Mouse (Mus musculus): Measurements from ENCODE around the gene Pou3f1. TPM values are rescaled to one million over a fixed set of nuclear protein-coding genes. Genes with fewer than 3 reads are reported as not detected.
A peak's percentile ranks its signal among the peaks of the same experiment; 100 is the strongest.

Pou3f1 gene
- polyA plus RNA-seq, 1 experiment: 0.02 TPM

DNA sequence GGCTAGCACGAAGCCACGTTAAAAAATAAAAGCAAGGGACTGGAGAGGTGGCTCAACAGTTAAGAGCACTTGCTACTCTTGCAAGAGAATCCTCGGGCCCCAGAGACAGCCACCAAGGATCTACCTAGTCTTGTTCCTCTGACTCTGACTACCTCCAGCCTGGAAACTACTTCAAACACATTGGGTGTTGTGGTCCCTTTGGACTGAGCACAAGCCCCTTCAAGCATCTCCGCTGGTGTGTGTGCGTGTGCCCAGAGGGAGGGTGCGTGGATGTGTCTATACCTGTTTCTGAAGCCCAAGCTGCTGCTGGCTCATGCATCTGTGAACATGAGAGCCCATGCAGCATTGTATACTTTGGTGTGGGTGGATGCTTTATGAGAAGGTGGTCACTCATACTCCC lies 19.4 kb downstream of the Pou3f1 start:
- Histone ChIP-seq H3K36me3 (ENCODE audit: control insufficient read depth) (peaks cover 42% of the 10 kb centered on the region), H3K9me3 (ENCODE audit: control insufficient read depth, low read length) (no peaks in the 10 kb centered on the region), H3K27me3 (ENCODE audit: control insufficient read depth) (peaks cover 36% of the 10 kb centered on the region), H3K4me3 (replicated peaks) (no peak overlapping the region), H3K4me1 (ENCODE audit: control insufficient read depth) (no peaks in the 10 kb centered on the region; the same call in 1 of the 2 replicates)
- TF ChIP-seq GATA1 (IDR thresholded peaks at IDR 0.05; ENCODE audit: low read length): no peak
- TF ChIP-seq TAL1 (IDR thresholded peaks at IDR 0.05; ENCODE audit: low read length): no peak

- Histone ChIP-seq H3K9me3 (ENCODE audit: control insufficient read depth, low read length) (no peaks in the 10 kb centered on the region), H3K36me3 (ENCODE audit: control insufficient read depth) (peaks cover 88% of the 10 kb centered on the region), H3K4me1 (ENCODE audit: control insufficient read depth) (peaks cover 4% of the 10 kb centered on the region), H3K4me3 (replicated peaks) (no peak overlapping the region), H3K27me3 (ENCODE audit: control insufficient read depth) (no peaks in the 10 kb centered on the region)
- no peak for TF ChIP-seq TAL1 (IDR thresholded peaks at IDR 0.05; ENCODE audit: low read length)
Observed at GRCm38 (mm10) chr4:124682270-124682669, 25.7 kb downstream of the Pou3f1 start.

- TF ChIP-seq GATA1 (IDR thresholded peaks at IDR 0.05; ENCODE audit: low read length) (no peak), TAL1 (IDR thresholded peaks at IDR 0.05; ENCODE audit: low read length) (no peak)
- peaks cover 86% of the 10 kb centered on the region for H3K36me3 ChIP-seq (ENCODE audit: control insufficient read depth)
- H3K4me1 ChIP-seq (ENCODE audit: control insufficient read depth): peaks cover 4% of the 10 kb centered on the region
- no peak overlapping the region for H3K4me3 ChIP-seq (replicated peaks)
- no peaks in the 10 kb centered on the region for H3K9me3 ChIP-seq (ENCODE audit: control insufficient read depth, low read length)
- no peaks in the 10 kb centered on the region for H3K27me3 ChIP-seq (ENCODE audit: control insufficient read depth)
Observed at GRCm38 (mm10) chr4:124683474-124683873, 26.9 kb downstream of the Pou3f1 start.

DNA sequence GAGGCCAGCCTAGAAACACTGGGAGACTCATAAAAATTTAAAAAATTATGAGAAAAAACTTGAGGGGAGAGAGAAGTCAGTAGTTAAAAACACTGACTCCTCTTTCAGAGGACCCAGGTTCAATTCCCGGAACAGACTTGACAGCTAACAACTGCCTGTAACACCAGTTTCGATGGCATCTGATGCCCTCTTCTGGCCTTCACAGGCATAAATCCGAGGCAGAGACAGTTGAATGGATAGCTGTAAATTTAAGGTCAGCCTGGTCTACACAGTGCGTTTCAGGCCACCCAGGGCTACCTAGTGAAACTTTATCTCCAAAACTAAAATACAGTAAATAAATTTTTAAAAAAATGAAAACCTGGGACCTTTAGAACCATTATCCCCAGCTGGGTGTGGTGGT lies 28.4 kb downstream of the Pou3f1 start:
- TF ChIP-seq GATA1 (IDR thresholded peaks at IDR 0.05; ENCODE audit: low read length) (no peak), TAL1 (IDR thresholded peaks at IDR 0.05; ENCODE audit: low read length) (no peak)
- H3K27me3 ChIP-seq (ENCODE audit: control insufficient read depth): no peaks in the 10 kb centered on the region
- no peaks in the 10 kb centered on the region for H3K9me3 ChIP-seq (ENCODE audit: control insufficient read depth, low read length)
- no peak overlapping the region for H3K4me3 ChIP-seq (replicated peaks)
- H3K36me3 ChIP-seq (ENCODE audit: control insufficient read depth): peaks cover 76% of the 10 kb centered on the region
- peaks cover 4% of the 10 kb centered on the region for H3K4me1 ChIP-seq (ENCODE audit: control insufficient read depth)

- Histone ChIP-seq H3K27me3 (ENCODE audit: control insufficient read depth) (no peaks in the 10 kb centered on the region), H3K4me1 (ENCODE audit: control insufficient read depth) (peaks cover 4% of the 10 kb centered on the region), H3K4me3 (replicated peaks) (no peak overlapping the region), H3K36me3 (ENCODE audit: control insufficient read depth) (peaks cover 72% of the 10 kb centered on the region), H3K9me3 (ENCODE audit: control insufficient read depth, low read length) (no peaks in the 10 kb centered on the region)
- TF ChIP-seq TAL1 (IDR thresholded peaks at IDR 0.05; ENCODE audit: low read length) (no peak), GATA1 (IDR thresholded peaks at IDR 0.05; ENCODE audit: low read length) (no peak)
Observed at GRCm38 (mm10) chr4:124685453-124685852, 28.8 kb downstream of the Pou3f1 start.

DNA sequence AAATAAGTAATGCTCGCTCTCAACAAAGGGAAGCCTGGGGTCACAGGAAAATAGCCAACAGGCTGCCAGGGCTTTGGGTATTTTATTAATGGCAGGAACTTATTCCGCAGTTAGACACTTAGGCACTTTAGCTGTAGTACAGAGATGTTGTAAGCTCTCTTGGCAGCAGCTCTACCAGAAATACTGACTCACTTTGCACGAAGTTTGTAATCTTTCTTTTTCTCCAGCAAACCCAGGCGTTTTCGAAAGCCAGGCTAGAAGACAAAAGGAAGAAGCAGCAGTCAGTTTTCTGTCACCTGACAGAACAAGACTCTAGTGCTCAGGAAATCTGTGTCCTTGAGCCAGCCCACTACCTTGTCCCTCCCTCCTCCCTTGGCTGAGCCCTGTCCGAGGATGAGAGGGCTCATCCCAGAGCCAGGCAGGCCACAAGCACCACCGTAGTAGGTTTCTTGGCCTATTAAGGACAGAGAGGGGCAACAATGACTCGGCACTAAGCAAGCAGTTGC lies 29.3 kb downstream of the Pou3f1 start:
- H3K4me1 ChIP-seq (ENCODE audit: control insufficient read depth): peaks cover 9% of the 10 kb centered on the region
- TF ChIP-seq TAL1 (IDR thresholded peaks at IDR 0.05; ENCODE audit: low read length) (no peak), GATA1 (IDR thresholded peaks at IDR 0.05; ENCODE audit: low read length) (no peak)
- no peaks in the 10 kb centered on the region for H3K27me3 ChIP-seq (ENCODE audit: control insufficient read depth)
- H3K9me3 ChIP-seq (ENCODE audit: control insufficient read depth, low read length): no peaks in the 10 kb centered on the region
- H3K36me3 ChIP-seq (ENCODE audit: control insufficient read depth): peaks cover 71% of the 10 kb centered on the region
- no peak overlapping the region for H3K4me3 ChIP-seq (replicated peaks)

DNA sequence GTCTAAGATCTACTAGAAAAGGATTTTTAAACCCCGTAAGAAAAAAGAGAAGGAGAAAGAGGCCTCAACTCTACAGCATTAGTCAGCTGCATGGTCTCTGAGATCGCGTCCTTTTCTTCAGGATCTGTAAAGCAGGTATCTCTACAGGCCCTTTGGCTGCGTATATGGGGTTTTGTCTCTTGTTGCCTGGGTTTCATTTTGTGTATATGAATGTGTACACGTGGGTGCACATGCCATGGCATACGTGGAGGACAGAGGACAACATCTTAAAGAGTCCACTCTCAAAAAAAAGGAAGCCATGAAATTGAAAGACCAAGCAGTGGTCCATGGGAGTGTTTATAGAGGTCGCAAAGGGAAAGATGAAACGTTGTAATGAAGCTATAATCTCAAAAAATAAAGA lies 34.8 kb downstream of the Pou3f1 start:
- TF ChIP-seq GATA1 (IDR thresholded peaks at IDR 0.05; ENCODE audit: low read length) (no peak), TAL1 (IDR thresholded peaks at IDR 0.05; ENCODE audit: low read length) (no peak)
- no peak overlapping the region for H3K4me3 ChIP-seq (replicated peaks)
- peaks cover 23% of the 10 kb centered on the region for H3K36me3 ChIP-seq (ENCODE audit: control insufficient read depth)
- no peaks in the 10 kb centered on the region for H3K9me3 ChIP-seq (ENCODE audit: control insufficient read depth, low read length)
- peaks cover 54% of the 10 kb centered on the region for H3K4me1 ChIP-seq (ENCODE audit: control insufficient read depth)
- H3K27me3 ChIP-seq (ENCODE audit: control insufficient read depth): peaks cover 7% of the 10 kb centered on the region

DNA sequence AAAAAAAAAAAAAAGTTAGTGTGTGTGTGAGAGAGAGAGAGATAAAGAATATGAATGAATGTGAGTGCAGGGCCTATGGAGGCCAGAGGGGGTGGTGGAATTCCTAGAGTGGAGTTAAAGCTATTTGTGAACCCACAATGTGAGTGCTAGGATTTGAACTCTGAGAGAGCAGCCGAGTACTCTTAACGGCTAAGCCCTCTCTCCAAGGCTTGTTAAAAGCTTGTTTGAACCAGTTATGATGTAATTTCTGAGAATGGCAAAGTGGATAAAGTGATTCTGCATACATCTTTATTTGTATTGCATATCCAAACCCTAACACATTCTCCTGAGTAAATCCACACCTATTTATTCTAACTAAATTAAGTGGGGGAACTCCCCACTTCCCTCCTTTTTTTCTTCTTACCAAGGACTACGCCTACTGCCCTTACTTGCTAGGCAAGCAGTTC lies 35.8 kb downstream of the Pou3f1 start:
- peaks cover 7% of the 10 kb centered on the region for H3K27me3 ChIP-seq (ENCODE audit: control insufficient read depth)
- no peak for TF ChIP-seq TAL1 (IDR thresholded peaks at IDR 0.05; ENCODE audit: low read length)
- no peak for TF ChIP-seq GATA1 (IDR thresholded peaks at IDR 0.05; ENCODE audit: low read length)
- peaks cover 14% of the 10 kb centered on the region for H3K36me3 ChIP-seq (ENCODE audit: control insufficient read depth)
- H3K9me3 ChIP-seq (ENCODE audit: control insufficient read depth, low read length): no peaks in the 10 kb centered on the region
- H3K4me1 ChIP-seq (ENCODE audit: control insufficient read depth): peaks cover 51% of the 10 kb centered on the region
- peak overlapping the region; percentile 97 for H3K4me3 ChIP-seq (replicated peaks)

GRCm38 (mm10) chr4:124693135-124693894 lies 36.7 kb downstream of the Pou3f1 start, which contains the start of gene Utp11:
Gene Utp11, minus strand, starts transcription at chr4:124693600.
- Histone ChIP-seq H3K4me1 (ENCODE audit: control insufficient read depth) (peaks cover 51% of the 10 kb centered on the region), H3K36me3 (ENCODE audit: control insufficient read depth) (peaks cover 9% of the 10 kb centered on the region), H3K9me3 (ENCODE audit: control insufficient read depth, low read length) (no peaks in the 10 kb centered on the region), H3K4me3 (replicated peaks) (peak within 1 kb of the TSS; percentile 97), H3K27me3 (ENCODE audit: control insufficient read depth) (peaks cover 7% of the 10 kb centered on the region)
- TF ChIP-seq GATA1 (IDR thresholded peaks at IDR 0.05; ENCODE audit: low read length) (no peak), TAL1 (IDR thresholded peaks at IDR 0.05; ENCODE audit: low read length) (no peak)

Data from erythroblast, embryonic 14.5 days (primary cell).